Mouse (Mus musculus): ENCODE measurements around the gene Wars.

DNA sequence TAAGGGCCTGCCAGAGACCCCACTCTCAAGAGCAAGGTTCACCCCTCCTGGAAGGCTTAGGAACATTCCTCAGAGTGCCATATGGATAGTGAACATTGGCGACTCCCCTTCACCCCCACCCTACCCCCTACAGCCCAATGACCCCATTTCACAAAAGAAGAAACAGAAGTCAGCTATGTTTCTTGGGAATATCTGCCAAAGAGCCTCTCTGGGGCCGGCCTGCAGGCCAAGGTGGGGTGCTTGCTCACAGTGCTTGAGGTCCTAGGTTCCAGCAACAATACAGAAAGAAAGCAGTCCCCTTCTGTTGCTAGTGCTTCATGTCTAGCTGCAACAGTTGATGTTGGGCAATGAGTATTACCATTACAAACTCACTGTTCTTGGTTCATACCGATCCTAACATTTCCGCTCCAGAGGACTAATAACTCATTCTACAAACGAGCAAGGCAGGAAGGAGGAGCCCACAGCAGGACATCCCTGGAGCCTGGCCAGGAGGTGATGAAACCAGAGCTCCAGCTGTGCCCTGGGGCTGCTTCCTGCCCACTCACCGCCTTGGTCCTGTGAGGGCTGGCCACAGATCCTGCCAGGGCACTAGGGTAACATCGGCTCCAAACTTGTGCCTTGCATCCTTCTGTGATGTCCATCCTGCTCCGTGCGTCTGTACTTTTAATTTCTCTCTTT lies 61.9 kb downstream of the Wars start:
- no peak for TF ChIP-seq POLR2A (IDR thresholded peaks at IDR 0.05; ENCODE audit: borderline replicate concordance, extremely low read depth, insufficient read depth, insufficient read length, poor library complexity, severe bottlenecking)
- no peak for TF ChIP-seq CTCF (IDR thresholded peaks at IDR 0.05; ENCODE audit: borderline replicate concordance, extremely low read depth, insufficient read depth, insufficient read length)

Data from brain, embryonic 14.5 days (tissue).